Mouse (Mus musculus) spleen, postnatal 4 days (tissue): Measurements from ENCODE around the gene Tef.

Experiments
- DNase-seq, 2 experiments: peaks; one replicate each; pipeline ENCODE4 v3.0.0; 2022; ENCODE audit warnings: low spot score in 2 of 2

Tef gene

GRCm38 (mm10) chr15:81802001-81802890 is at the start of gene Tef:
Tef (plus strand) TSS chr15:81802421.
- peak; percentile 95 to 98 for DNase-seq

GRCm38 (mm10) chr15:81753669-81754068 is 48.6 kb upstream of the Tef start:
- no peak for DNase-seq

- no peak for DNase-seq
Observed at GRCm38 (mm10) chr15:81758701-81759100, 43.5 kb upstream of the Tef start.

- no peak for DNase-seq
Observed at GRCm38 (mm10) chr15:81759542-81759941, 42.7 kb upstream of the Tef start.

- no peak for DNase-seq
Observed at GRCm38 (mm10) chr15:81760361-81761079, 41.7 kb upstream of the Tef start.

- no peak for DNase-seq
Observed at GRCm38 (mm10) chr15:81761381-81761780, 40.8 kb upstream of the Tef start.

GRCm38 (mm10) chr15:81761959-81762358 is 40.3 kb upstream of the Tef start:
- no peak for DNase-seq

- no peak for DNase-seq
Observed at GRCm38 (mm10) chr15:81764573-81764972, 37.6 kb upstream of the Tef start.

GRCm38 (mm10) chr15:81765651-81766050 is 36.6 kb upstream of the Tef start:
- no peak for DNase-seq

GRCm38 (mm10) chr15:81766439-81766838 is 35.8 kb upstream of the Tef start:
- no peak for DNase-seq

GRCm38 (mm10) chr15:81769037-81769436 is 33.2 kb upstream of the Tef start:
- no peak for DNase-seq

- DNase-seq, result no peak
Observed at GRCm38 (mm10) chr15:81772431-81773120, 29.6 kb upstream of the Tef start.

GRCm38 (mm10) chr15:81774505-81775171 is 27.6 kb upstream of the Tef start:
- DNase-seq, result no peak

GRCm38 (mm10) chr15:81776631-81777422 is 25.4 kb upstream of the Tef start:
- no peak for DNase-seq

- DNase-seq, result peak in 1 of 2 experiments; percentile 44
Observed at GRCm38 (mm10) chr15:81781816-81782215, 20.4 kb upstream of the Tef start.

- no peak for DNase-seq
Observed at GRCm38 (mm10) chr15:81784762-81785161, 17.5 kb upstream of the Tef start.

- DNase-seq, result no peak
Observed at GRCm38 (mm10) chr15:81785701-81786100, 16.5 kb upstream of the Tef start.

GRCm38 (mm10) chr15:81787525-81787924 is 14.7 kb upstream of the Tef start:
- no peak for DNase-seq

- no peak for DNase-seq
Observed at GRCm38 (mm10) chr15:81792444-81792843, 9.8 kb upstream of the Tef start.

- DNase-seq, result no peak
Observed at GRCm38 (mm10) chr15:81796228-81796627, 6.0 kb upstream of the Tef start.

GRCm38 (mm10) chr15:81797861-81798260 is 4.4 kb upstream of the Tef start:
- DNase-seq, result no peak
